Mouse (Mus musculus) stomach, embryonic 14.5 days (tissue): Measurements from ENCODE around the gene Dmbx1. TPM values are rescaled to one million over a fixed set of nuclear protein-coding genes. Genes with fewer than 3 reads are reported as not detected.

Source experiments
- ATAC-seq: fragments of 200-750 bp; cut with Nextera tagmentation; 2 replicates; pipeline ENCODE4 v1.8.0; 2017; ENCODE audit warnings: low read depth, moderate TSS enrichment; ENCODE audit not compliant: insufficient number of reproducible peaks, insufficient read depth, low FRiP score
- H3K27ac ChIP-seq: fragments of 300-500 bp; sonication (generic); 2 replicates; pipeline ENCODE4 v1.5.1; 2014; ENCODE audit warnings: mild to moderate bottlenecking, low read length, moderate library complexity, mixed read lengths
- H3K27me3 ChIP-seq: fragments of 300-500 bp; sonication (generic); 2 replicates; pipeline ENCODE4 v1.6.1; 2014; ENCODE audit warnings: low read length, control low read depth, mixed read lengths; ENCODE audit not compliant: control insufficient read depth, insufficient read depth
- H3K36me3 ChIP-seq: fragments of 300-500 bp; sonication (generic); 2 replicates; pipeline ENCODE4 v1.6.1; 2014; ENCODE audit warnings: mild to moderate bottlenecking, control low read depth, low read length, moderate library complexity, mixed read lengths; ENCODE audit not compliant: control insufficient read depth, insufficient read depth
- H3K4me1 ChIP-seq: fragments of 300-500 bp; sonication (generic); 2 replicates; pipeline ENCODE4 v1.6.1; 2014; ENCODE audit warnings: low read length, control low read depth, mixed read lengths; ENCODE audit not compliant: control insufficient read depth, insufficient read depth
- H3K4me2 ChIP-seq: fragments of 300-500 bp; sonication (generic); replicated peaks from 2 replicates; pipeline ENCODE4 v1.6.1; 2014; ENCODE audit warnings: low read depth, low read length, control low read depth
- H3K4me3 ChIP-seq: fragments of 300-500 bp; sonication (generic); 2 replicates; pipeline ENCODE4 v1.5.1; 2014; ENCODE audit warnings: low read depth, low read length, control low read depth
- H3K9ac ChIP-seq: fragments of 300-500 bp; sonication (generic); replicated peaks from 2 replicates; pipeline ENCODE4 v1.6.1; 2014; ENCODE audit warnings: low read depth, mild to moderate bottlenecking, control low read depth, low read length, moderate library complexity, mixed read lengths
- H3K9me3 ChIP-seq: fragments of 300-500 bp; sonication (generic); 2 replicates; pipeline ENCODE4 v1.6.1; 2016; ENCODE audit warnings: low read depth, low read length, control low read depth; ENCODE audit not compliant: control insufficient read depth
- WGBS: fragments of 180-500 bp; shearing (Covaris S2); extraction: QIAGEN DNeasy Blood & Tissue Kit; methylation state at CpG from one replicate; pipeline ENCODE4 v1.1.7; 2014; 5-methylcytosine and 5-hydroxymethylcytosine counted together
- polyA plus RNA-seq: library from polyadenylated mRNA; unstranded; fragments of >200 nt; fragmentation: Nextera tagmentation; extraction: Ambion mirVana; gene quantifications from 2 replicates; pipeline ENCODE4 v1.2.1, GENCODE M21; 2014

Gene Dmbx1
- polyA plus RNA-seq, 1 experiment from 2014 or later, result not detected

- Histone ChIP-seq H3K36me3 (no peaks in the 10 kb centered on the region), H3K27me3 (peaks cover 32% of the 10 kb centered on the region), H3K9me3 (no peaks in the 10 kb centered on the region), H3K4me2 (no peak overlapping the region), H3K4me1 (0 out of 2 replicates have a peak, but pooled peaks cover 2% of the 10 kb centered on the region), H3K4me3 (no peak overlapping the region), H3K9ac (no peak overlapping the region), H3K27ac (no peak overlapping the region)
- ATAC-seq, result no peak
- WGBS, result 11% methylated on average over 3 of the region's 3 CpGs
Observed at GRCm38 (mm10) chr4:115894281-115894680, 45.4 kb downstream of the Dmbx1 start.

- Histone ChIP-seq H3K4me2 (peak within 1 kb of the TSS; percentile 48), H3K36me3 (no peaks in the 10 kb centered on the region), H3K27me3 (peaks cover 8% of the 10 kb centered on the region; the same call in 1 of the 2 replicates), H3K9ac (no peak within 1 kb of the TSS), H3K27ac (no peak within 1 kb of the TSS), H3K4me1 (0 out of 2 replicates have a peak, but pooled peaks cover 2% of the 10 kb centered on the region), H3K4me3 (peak within 1 kb of the TSS; percentile 13; the same call in 1 of the 2 replicates), H3K9me3 (no peaks in the 10 kb centered on the region)
- under 1% methylated on average over 31 of the region's 31 CpGs for WGBS
- no peak for ATAC-seq
Observed at GRCm38 (mm10) chr4:115890553-115890952, 49.2 kb downstream of the Dmbx1 start, which contains the start of gene 6430628N08Rik. TSS of gene 6430628N08Rik (plus strand) at chr4:115890665.

GRCm38 (mm10) chr4:115890066-115890465, 49.7 kb downstream of the Dmbx1 start:
- 10% methylated on average over 6 of the region's 6 CpGs for WGBS
- Histone ChIP-seq H3K4me1 (0 out of 2 replicates have a peak, but pooled peaks cover 2% of the 10 kb centered on the region), H3K4me3 (peak overlapping the region; percentile 13; the same call in 1 of the 2 replicates), H3K36me3 (no peaks in the 10 kb centered on the region), H3K9ac (no peak overlapping the region), H3K4me2 (peak overlapping the region; percentile 48), H3K27me3 (peaks cover 8% of the 10 kb centered on the region; the same call in 1 of the 2 replicates), H3K27ac (no peak overlapping the region), H3K9me3 (no peaks in the 10 kb centered on the region)
- ATAC-seq, result no peak

- ATAC-seq, result no peak
- Histone ChIP-seq H3K27me3 (peaks cover 8% of the 10 kb centered on the region; the same call in 1 of the 2 replicates), H3K36me3 (no peaks in the 10 kb centered on the region), H3K9ac (no peak overlapping the region), H3K4me1 (0 out of 2 replicates have a peak, but pooled peaks cover 2% of the 10 kb centered on the region), H3K4me3 (no peak overlapping the region), H3K9me3 (no peaks in the 10 kb centered on the region), H3K4me2 (no peak overlapping the region), H3K27ac (no peak overlapping the region)
- WGBS, result 41% methylated on average over 1 of the region's 1 CpGs
Observed at GRCm38 (mm10) chr4:115886875-115887274, 52.9 kb downstream of the Dmbx1 start.

GRCm38 (mm10) chr4:115885846-115886245, 53.9 kb downstream of the Dmbx1 start:
- H3K36me3 ChIP-seq, result no peaks in the 10 kb centered on the region
- no peak overlapping the region for H3K4me3 ChIP-seq
- no peak overlapping the region for H3K9ac ChIP-seq
- no peaks in the 10 kb centered on the region for H3K9me3 ChIP-seq
- peaks cover 1% of the 10 kb centered on the region; the same call in 1 of the 2 replicates for H3K27me3 ChIP-seq
- no peak for ATAC-seq
- H3K27ac ChIP-seq, result no peak overlapping the region
- H3K4me2 ChIP-seq, result no peak overlapping the region
- 75% methylated on average over 3 of the region's 3 CpGs for WGBS
- H3K4me1 ChIP-seq, result 0 out of 2 replicates have a peak, but pooled peaks cover 2% of the 10 kb centered on the region

- ATAC-seq, result no peak
- 71% methylated on average over 6 of the region's 6 CpGs for WGBS
Observed at GRCm38 (mm10) chr4:115884022-115884421, 55.7 kb downstream of the Dmbx1 start, which contains the start of gene Kncn. TSS of gene Kncn (plus strand) at chr4:115884400.

GRCm38 (mm10) chr4:115882195-115882594, 57.5 kb downstream of the Dmbx1 start:
- Histone ChIP-seq H3K4me1 (no peaks in the 10 kb centered on the region), H3K27ac (no peak overlapping the region), H3K4me3 (no peak overlapping the region), H3K36me3 (no peaks in the 10 kb centered on the region), H3K4me2 (no peak overlapping the region), H3K9ac (no peak overlapping the region), H3K9me3 (no peaks in the 10 kb centered on the region), H3K27me3 (no peaks in the 10 kb centered on the region)
- 55% methylated on average over 4 of the region's 4 CpGs for WGBS
- ATAC-seq, result no peak

More at GRCm38 (mm10) chr4:115884022-115884421, 55.7 kb downstream of the Dmbx1 start, which contains the start of gene Kncn:
- H3K9ac ChIP-seq, result no peak within 1 kb of the TSS
- no peaks in the 10 kb centered on the region for H3K27me3 ChIP-seq
- H3K36me3 ChIP-seq, result no peaks in the 10 kb centered on the region
- no peak within 1 kb of the TSS for H3K4me2 ChIP-seq
- H3K4me3 ChIP-seq, result no peak within 1 kb of the TSS
- no peaks in the 10 kb centered on the region for H3K9me3 ChIP-seq
- H3K27ac ChIP-seq, result no peak within 1 kb of the TSS
- no peaks in the 10 kb centered on the region for H3K4me1 ChIP-seq

- no peaks in the 10 kb centered on the region for H3K36me3 ChIP-seq
- H3K4me1 ChIP-seq, result no peaks in the 10 kb centered on the region
- H3K4me2 ChIP-seq, result no peak overlapping the region
- no peaks in the 10 kb centered on the region for H3K27me3 ChIP-seq
- H3K4me3 ChIP-seq, result no peak overlapping the region
- no peak overlapping the region for H3K9ac ChIP-seq
- no peak for ATAC-seq
- H3K9me3 ChIP-seq, result no peaks in the 10 kb centered on the region
- H3K27ac ChIP-seq, result no peak overlapping the region
- WGBS, result 0% methylated on average over 1 of the region's 1 CpGs
Observed at GRCm38 (mm10) chr4:115881183-115881582, 58.5 kb downstream of the Dmbx1 start.

- no peak overlapping the region for H3K4me2 ChIP-seq
- no peaks in the 10 kb centered on the region for H3K4me1 ChIP-seq
- no peaks in the 10 kb centered on the region for H3K36me3 ChIP-seq
- H3K9ac ChIP-seq, result no peak overlapping the region
- H3K27me3 ChIP-seq, result no peaks in the 10 kb centered on the region
- 41% methylated on average over 9 of the region's 9 CpGs for WGBS
- no peak overlapping the region for H3K27ac ChIP-seq
- no peak for ATAC-seq
- no peaks in the 10 kb centered on the region for H3K9me3 ChIP-seq
- no peak overlapping the region for H3K4me3 ChIP-seq
Observed at GRCm38 (mm10) chr4:115878828-115879227, 60.9 kb downstream of the Dmbx1 start.
